Mouse (Mus musculus): Measurements from ENCODE around the gene Gda. TPM values are rescaled to one million over a fixed set of nuclear protein-coding genes. Genes with fewer than 3 reads are reported as not detected.

Gene Gda
- total and polyA plus RNA-seq, 3 experiments: not detected

DNA sequence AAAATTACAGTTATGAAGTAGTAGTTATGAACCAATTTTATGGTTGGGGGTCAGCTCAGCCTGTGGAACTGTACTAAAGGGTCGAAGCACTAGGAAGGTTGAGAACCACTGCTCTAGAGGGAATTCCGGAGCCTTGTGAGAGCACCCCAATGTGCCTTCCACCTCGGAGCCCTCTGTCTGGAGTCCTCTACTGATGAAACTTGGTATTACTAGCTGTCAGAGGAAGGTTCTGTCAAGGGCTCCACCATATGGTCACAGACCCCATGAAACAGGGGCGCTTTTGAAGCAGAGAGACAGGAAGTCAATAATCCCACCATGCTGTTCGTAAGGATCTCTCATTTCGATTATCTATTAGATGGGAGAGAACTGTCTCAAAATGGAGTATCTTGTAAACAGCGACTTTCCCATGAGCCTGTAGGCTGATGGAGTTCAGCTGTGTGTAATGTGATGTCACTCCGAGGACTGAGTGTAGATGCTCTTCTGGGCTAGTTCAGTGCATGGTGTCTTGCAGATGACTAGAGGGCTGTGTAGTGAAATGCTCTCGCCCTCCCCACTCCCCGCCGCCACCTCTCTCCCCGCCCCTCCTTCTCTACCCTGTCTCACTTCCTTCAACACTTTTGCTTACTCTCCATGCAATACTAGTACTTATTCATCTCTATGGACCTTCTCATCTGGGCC is 100.7 kb downstream of the Gda start:
- H3K27me3 ChIP-seq (replicated peaks): no peaks in the 10 kb centered on the region
- H3K27ac ChIP-seq (ENCODE audit: insufficient read depth, low read depth): no peak overlapping the region
- TF ChIP-seq RAD21 (IDR thresholded peaks at IDR 0.05; ENCODE audit: low read depth, low read length): peak; percentile 28; the same call in 1 of the 2 replicates
- peak; percentile 53 for TF ChIP-seq SMC3 (IDR thresholded peaks at IDR 0.05; ENCODE audit: low read depth, low read length)
- TF ChIP-seq CTCF (conservative IDR thresholded peaks at IDR 0.05 in 1 of 2, IDR thresholded peaks at IDR 0.05 in 1 of 2; ENCODE audit: low read depth in 2 of 2, low read length in 2 of 2): peak in 1 of 2 experiments; percentile 68; a peak in 3 of 4 replicates
- TF ChIP-seq MAFK (IDR thresholded peaks at IDR 0.05; ENCODE audit: insufficient replicate concordance, low read length): no peak
- dilution Hi-C loops (cut with MboI; ENCODE audit: extremely low pct_ligation_motif_present, extremely low pct_unique_long_range_greater_than_20kb, low sequenced_read_pairs): no loop called here
- no peaks in the 10 kb centered on the region for H3K36me3 ChIP-seq (replicated peaks in 1 of 2; ENCODE audit: control insufficient read depth in 1 of 2, insufficient read depth in 1 of 2, low read length in 1 of 2)
- DNase-seq (ENCODE audit: extremely low read depth): no peak
- in situ Hi-C loops (cut with MboI; ENCODE audit: low pct_ligation_motif_present, low pct_unique_long_range_greater_than_20kb, low sequenced_read_pairs): loop anchor here (10.0 kb wide), 4 partner anchors 132 to 372 kb away; partner anchors contain the start of genes 1110059E24Rik and Abhd17b
- no peaks in the 10 kb centered on the region for H3K79me2 ChIP-seq (replicated peaks; ENCODE audit: control insufficient read depth, extremely low read depth, insufficient read depth, poor library complexity, severe bottlenecking)
- no peak overlapping the region for H3K4me3 ChIP-seq (replicated peaks in 1 of 3; ENCODE audit: low read depth in 2 of 3, low read length in 2 of 3, poor library complexity in 1 of 3)
- H3K9me3 ChIP-seq (replicated peaks; ENCODE audit: low read length): peaks cover 2% of the 10 kb centered on the region
- no peak overlapping the region for H3K9ac ChIP-seq (ENCODE audit: insufficient read depth, low read depth)
- peaks cover 5 to 22% of the 10 kb centered on the region in 2 experiments; a peak in 3 of 4 replicates for H3K4me1 ChIP-seq (ENCODE audit: control insufficient read depth in 1 of 2, insufficient read depth in 2 of 2)
- no peak overlapping the region for H3K4me2 ChIP-seq (ENCODE audit: insufficient read depth, low read depth, poor library complexity, severe bottlenecking)

DNA sequence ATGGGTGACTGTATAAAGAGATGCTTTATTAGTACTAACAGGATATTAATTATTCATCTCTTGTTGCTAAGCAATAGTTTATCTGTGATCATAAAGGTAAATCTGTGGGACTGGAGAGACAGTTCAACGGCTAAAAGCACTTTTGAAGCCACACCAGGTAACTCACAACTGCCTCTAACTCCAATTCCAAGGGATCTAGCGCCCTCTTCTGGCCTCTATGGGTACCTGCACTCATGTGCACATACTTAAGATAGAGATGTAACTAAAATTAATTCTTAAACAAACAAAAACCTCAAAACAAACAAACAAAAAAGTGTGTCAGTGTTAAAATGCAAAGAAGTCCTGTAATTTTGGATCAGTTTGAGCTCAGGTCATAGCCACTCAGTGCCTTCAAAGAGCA is 101.9 kb downstream of the Gda start:
- H3K9me3 ChIP-seq (replicated peaks; ENCODE audit: low read length): peaks cover 2% of the 10 kb centered on the region
- in situ Hi-C loops (cut with MboI; ENCODE audit: low pct_ligation_motif_present, low pct_unique_long_range_greater_than_20kb, low sequenced_read_pairs) (loop anchor here (10.0 kb wide), 4 partner anchors 133 to 373 kb away; partner anchors contain the start of genes 1110059E24Rik and Abhd17b), dilution Hi-C loops (cut with MboI; ENCODE audit: extremely low pct_ligation_motif_present, extremely low pct_unique_long_range_greater_than_20kb, low sequenced_read_pairs) (no loop called here)
- H3K36me3 ChIP-seq (replicated peaks in 1 of 2; ENCODE audit: control insufficient read depth in 1 of 2, insufficient read depth in 1 of 2, low read length in 1 of 2): no peaks in the 10 kb centered on the region
- no peak overlapping the region for H3K4me3 ChIP-seq (replicated peaks in 1 of 3; ENCODE audit: low read depth in 2 of 3, low read length in 2 of 3, poor library complexity in 1 of 3)
- H3K4me2 ChIP-seq (ENCODE audit: insufficient read depth, low read depth, poor library complexity, severe bottlenecking): no peak overlapping the region
- H3K79me2 ChIP-seq (replicated peaks; ENCODE audit: control insufficient read depth, extremely low read depth, insufficient read depth, poor library complexity, severe bottlenecking): no peaks in the 10 kb centered on the region
- DNase-seq (ENCODE audit: extremely low read depth): no peak
- H3K4me1 ChIP-seq (ENCODE audit: control insufficient read depth in 1 of 2, insufficient read depth in 2 of 2): peaks cover 5 to 22% of the 10 kb centered on the region in 2 experiments; a peak in 3 of 4 replicates
- H3K9ac ChIP-seq (ENCODE audit: insufficient read depth, low read depth): no peak overlapping the region
- TF ChIP-seq CTCF (conservative IDR thresholded peaks at IDR 0.05 in 1 of 2, IDR thresholded peaks at IDR 0.05 in 1 of 2; ENCODE audit: low read depth in 2 of 2, low read length in 2 of 2): peak; percentile 41 to 50; a peak in 3 of 4 replicates
- TF ChIP-seq RCOR1 (conservative IDR thresholded peaks at IDR 0.05; ENCODE audit: low read depth, low read length): no peak
- TF ChIP-seq KAT2A (IDR thresholded peaks at IDR 0.05; ENCODE audit: insufficient replicate concordance, low read length): no peak
- no peak for TF ChIP-seq JUN (IDR thresholded peaks at IDR 0.05; ENCODE audit: insufficient read depth, low read depth, low read length)
- TF ChIP-seq RAD21 (IDR thresholded peaks at IDR 0.05; ENCODE audit: low read depth, low read length): peak; percentile 41
- H3K27me3 ChIP-seq (replicated peaks): no peaks in the 10 kb centered on the region
- no peak overlapping the region for H3K27ac ChIP-seq (ENCODE audit: insufficient read depth, low read depth)

DNA sequence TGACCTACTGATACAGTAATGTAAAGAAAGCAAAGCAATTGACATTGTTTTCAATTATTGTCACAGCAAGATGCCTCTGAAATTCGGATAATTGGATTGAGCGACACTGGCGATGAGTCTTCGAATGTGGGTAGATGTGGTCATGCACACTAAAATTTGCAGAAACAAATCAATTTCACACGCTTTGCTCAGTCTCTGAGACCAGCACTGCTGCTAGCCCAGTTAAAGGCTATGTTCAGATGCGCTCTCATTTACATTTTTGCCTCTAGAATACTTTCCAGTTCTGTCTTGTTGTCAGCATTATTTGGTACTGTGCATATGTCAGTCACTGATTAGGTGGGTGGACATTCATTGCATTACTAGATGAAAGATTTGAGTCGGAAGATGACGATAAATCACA is 102.5 kb downstream of the Gda start:
- Histone ChIP-seq H3K27ac (ENCODE audit: insufficient read depth, low read depth) (no peak overlapping the region), H3K9me3 (replicated peaks; ENCODE audit: low read length) (peaks cover 2% of the 10 kb centered on the region), H3K4me1 (ENCODE audit: control insufficient read depth in 1 of 2, insufficient read depth in 2 of 2) (peaks cover 5 to 22% of the 10 kb centered on the region in 2 experiments; a peak in 3 of 4 replicates), H3K9ac (ENCODE audit: insufficient read depth, low read depth) (no peak overlapping the region), H3K36me3 (replicated peaks in 1 of 2; ENCODE audit: control insufficient read depth in 1 of 2, insufficient read depth in 1 of 2, low read length in 1 of 2) (no peaks in the 10 kb centered on the region), H3K27me3 (replicated peaks) (no peaks in the 10 kb centered on the region), H3K4me2 (ENCODE audit: insufficient read depth, low read depth, poor library complexity, severe bottlenecking) (no peak overlapping the region), H3K79me2 (replicated peaks; ENCODE audit: control insufficient read depth, extremely low read depth, insufficient read depth, poor library complexity, severe bottlenecking) (no peaks in the 10 kb centered on the region), H3K4me3 (replicated peaks in 1 of 3; ENCODE audit: low read depth in 2 of 3, low read length in 2 of 3, poor library complexity in 1 of 3) (no peak overlapping the region)
- dilution Hi-C loops (cut with MboI; ENCODE audit: extremely low pct_ligation_motif_present, extremely low pct_unique_long_range_greater_than_20kb, low sequenced_read_pairs) (no loop called here), in situ Hi-C loops (cut with MboI; ENCODE audit: low pct_ligation_motif_present, low pct_unique_long_range_greater_than_20kb, low sequenced_read_pairs) (loop anchor here (10.0 kb wide), 4 partner anchors 134 to 374 kb away; partner anchors contain the start of genes 1110059E24Rik and Abhd17b)
- TF ChIP-seq TBP (conservative IDR thresholded peaks at IDR 0.05; ENCODE audit: low read depth, low read length): no peak
- no peak for TF ChIP-seq NELFE (IDR thresholded peaks at IDR 0.05; ENCODE audit: low read depth, low read length)
- no peak for TF ChIP-seq CTCF (conservative IDR thresholded peaks at IDR 0.05 in 1 of 2, IDR thresholded peaks at IDR 0.05 in 1 of 2; ENCODE audit: low read depth in 2 of 2, low read length in 2 of 2)
- TF ChIP-seq USF1 (IDR thresholded peaks at IDR 0.05; ENCODE audit: low read depth, low read length): no peak
- no peak for TF ChIP-seq EP300 (IDR thresholded peaks at IDR 0.05; ENCODE audit: low read length)
- no peak for TF ChIP-seq POLR2AphosphoS2 (IDR thresholded peaks at IDR 0.05; ENCODE audit: low read depth, low read length)
- DNase-seq (ENCODE audit: extremely low read depth): no peak

Data from CH12.LX (cell line).